Mouse (Mus musculus): ENCODE measurements around the gene Ddit4.

The Ddit4 gene

DNA sequence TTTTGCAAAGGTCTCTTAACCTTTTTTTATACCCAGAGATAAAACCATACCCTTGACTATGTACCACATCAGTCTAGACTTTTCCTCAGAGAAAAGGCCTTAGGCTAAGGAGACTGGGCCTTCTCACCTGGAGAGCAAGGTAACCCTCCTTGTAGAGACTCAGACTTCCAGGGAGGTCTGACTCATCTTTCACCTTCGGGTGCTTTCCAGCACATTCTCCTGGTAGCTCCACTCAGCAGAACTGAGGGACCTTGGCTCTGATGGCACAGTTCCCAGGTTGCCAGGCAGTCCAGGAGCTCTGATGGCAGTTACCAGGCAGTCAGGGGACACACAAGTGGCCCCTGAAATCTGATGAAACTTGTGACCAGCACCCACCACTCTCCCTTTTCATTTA, 2.4 kb downstream of the Ddit4 start:
- DNase-seq (ENCODE audit: low spot score in 2 of 2): no peak

DNA sequence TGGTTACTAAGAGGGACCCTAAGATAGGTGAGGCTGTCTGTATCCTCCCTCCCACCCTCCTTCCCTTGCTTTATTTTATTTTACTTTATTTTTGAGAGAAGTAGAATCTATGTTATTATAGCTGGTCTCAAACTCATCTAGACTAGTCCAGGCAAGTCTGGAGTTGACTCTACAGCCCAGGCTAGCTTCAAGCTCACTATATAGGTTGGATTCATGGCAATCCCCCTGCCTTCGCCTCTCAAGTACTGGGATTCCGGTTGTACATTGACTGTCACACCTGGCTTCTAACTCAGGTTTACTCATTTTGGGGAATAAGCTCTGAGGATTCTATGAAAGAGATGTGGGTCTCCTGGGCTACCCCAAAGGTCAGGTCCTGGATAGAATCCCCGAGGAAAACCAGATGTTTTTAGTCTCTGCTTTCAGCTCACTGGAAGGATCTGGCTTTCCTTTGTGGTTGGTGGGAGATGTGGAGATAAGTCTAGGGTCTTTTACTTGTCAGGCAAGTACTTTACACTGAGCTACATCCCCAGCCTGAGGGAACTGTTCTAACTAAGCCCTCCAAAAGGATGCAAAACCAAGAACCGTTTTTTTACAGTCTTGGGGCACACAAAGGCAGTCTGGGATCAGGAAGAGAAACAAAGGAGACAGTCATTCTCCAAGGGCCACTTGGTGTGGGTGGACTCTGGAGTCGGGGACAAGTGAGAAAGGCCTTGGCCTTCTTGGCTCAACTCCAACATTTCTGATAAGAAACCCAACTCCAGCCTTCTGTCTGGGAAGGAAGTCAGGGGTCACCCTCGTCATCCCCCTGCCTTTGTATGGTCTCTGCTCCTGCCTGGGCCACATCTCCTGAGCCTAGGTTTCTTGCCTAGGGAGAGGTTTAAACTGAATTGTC, 3.0 kb downstream of the Ddit4 start:
- DNase-seq (ENCODE audit: low spot score in 2 of 2): no peak

DNA sequence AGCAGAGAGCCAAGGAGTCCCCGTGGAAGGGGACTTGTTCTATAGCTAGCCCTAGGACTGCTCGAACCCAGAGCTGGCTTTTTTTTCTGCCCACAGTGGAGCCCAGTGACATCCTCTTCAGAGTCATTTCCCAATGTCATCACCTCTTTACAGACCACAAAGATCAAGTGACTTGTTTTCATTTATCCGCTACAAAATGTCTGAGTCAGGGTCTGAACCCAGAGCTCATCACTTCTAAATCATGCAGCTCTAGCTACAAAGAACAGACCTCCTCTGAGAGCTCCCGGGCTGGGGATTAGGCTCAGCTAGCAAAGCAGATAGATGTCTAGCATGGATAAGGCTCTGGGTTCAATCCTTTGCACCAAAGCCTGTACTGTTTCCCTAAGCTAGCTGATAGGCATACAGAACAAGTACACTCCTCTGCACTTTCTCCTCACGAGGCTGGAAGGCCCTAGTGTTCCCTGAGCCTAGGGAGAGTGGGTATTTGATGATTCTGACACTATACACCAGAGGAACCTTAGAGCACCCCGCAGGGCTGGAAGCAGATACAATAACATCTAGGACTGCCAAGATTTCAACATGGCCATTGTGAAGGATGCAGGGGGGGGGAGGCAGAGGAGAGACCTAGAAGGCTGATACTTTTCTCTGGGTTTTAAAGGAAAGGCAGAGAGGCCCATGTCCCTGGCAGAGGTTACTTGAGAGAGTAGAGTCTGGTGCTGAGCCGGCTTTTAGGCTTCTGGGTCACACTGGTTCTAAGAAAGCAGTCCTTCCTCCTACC, 4.1 kb downstream of the Ddit4 start:
- no peak for DNase-seq (ENCODE audit: low spot score in 2 of 2)

DNA sequence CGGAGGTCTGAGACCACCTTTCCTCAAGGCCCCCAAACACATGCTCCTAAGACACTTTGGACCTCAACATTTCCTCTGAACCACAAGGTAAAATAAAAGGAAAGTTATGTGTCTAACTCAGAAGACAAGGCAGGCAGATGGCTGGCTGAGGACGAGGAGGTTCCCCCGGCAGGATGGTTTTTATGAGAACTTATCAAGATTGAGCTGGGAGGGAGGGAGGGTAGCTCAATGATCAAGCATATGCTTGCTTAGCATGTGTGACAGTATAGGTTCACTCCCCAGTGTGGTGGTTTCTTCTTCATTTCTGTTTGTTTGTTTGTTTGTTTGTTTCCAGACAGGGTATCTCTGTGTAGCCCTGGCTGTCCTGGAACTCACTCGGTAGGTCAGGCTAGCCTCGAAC, 5.3 kb downstream of the Ddit4 start:
- no peak for DNase-seq (ENCODE audit: low spot score in 2 of 2)

DNA sequence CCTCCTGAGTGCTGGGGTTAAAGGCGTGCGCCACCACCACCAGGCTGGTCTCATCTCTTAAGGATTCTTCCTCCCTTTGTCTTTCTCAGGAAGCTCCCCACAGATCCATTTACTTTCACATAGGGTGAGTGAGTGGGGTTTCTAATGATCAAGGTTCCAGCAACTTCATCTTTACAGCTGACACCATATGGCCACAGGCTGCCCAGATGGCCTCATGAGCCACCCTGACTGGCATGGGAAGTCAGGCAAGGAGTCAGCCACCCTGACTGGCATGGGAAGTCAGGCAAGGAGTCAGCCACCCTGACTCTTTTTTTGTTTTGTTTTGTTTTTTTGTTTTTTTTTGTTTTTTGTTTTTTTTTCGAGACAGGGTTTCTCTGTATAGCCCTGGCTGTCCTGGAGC, 6.2 kb downstream of the Ddit4 start:
- no peak for DNase-seq (ENCODE audit: low spot score in 2 of 2)

DNA sequence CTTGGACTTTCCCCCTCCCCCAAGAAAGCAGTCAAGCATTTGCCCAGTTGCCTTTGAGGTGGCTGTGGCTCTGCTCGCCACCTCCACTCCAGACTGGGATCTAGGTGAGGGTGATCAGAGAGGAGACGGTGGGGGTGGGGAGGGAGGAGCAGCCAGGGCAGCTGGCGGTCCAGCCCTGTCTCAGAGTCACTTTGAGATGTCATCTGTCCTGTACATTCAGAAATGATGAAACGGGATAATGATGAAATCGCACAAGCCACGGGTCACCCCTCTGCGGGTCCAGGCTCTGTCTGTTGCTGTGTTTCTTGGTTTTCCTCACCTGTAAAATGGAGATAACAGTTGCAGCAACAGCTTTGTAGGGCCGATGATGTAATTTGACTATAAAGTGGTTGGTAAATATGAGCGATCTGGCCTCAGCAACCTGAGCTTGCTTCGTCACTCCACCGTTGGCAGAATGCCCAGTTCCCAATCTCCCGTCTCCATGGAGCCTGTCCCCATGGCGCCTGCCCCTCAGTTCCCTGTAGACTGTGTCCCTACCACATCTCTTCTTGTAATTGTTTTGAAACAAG, 8.1 kb downstream of the Ddit4 start:
- peak; percentile 77 to 78 for DNase-seq (ENCODE audit: low spot score in 2 of 2)

DNA sequence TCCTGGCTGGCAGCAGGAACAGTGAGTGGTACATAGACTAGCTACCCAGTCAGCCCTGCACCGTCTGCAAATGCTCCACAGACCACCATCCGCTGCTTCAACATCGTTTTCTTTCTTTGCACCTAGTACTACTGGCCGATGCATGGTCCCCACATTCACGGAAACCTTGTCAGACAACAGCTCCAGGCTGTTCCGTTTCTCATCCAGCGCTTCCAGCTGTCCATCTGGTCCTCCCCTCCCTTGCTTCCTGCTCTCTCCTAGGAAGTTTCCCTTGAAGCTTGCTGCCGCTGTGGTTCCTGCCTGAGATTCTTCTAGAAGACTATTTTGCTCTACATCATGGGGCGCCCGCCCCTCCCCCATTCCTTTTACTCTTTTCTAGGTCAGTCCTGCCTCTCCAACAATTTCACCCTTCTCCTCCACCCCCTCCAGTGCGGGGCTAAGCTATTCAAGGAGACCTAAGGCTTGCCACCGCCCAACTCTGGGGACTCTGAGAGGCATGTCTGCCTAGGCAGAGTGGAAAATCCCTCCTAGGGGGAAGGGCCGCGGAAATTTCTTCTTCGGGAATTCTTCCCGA, 8.7 kb downstream of the Ddit4 start:
- peak; percentile 71 to 85 for DNase-seq (ENCODE audit: low spot score in 2 of 2)

DNA sequence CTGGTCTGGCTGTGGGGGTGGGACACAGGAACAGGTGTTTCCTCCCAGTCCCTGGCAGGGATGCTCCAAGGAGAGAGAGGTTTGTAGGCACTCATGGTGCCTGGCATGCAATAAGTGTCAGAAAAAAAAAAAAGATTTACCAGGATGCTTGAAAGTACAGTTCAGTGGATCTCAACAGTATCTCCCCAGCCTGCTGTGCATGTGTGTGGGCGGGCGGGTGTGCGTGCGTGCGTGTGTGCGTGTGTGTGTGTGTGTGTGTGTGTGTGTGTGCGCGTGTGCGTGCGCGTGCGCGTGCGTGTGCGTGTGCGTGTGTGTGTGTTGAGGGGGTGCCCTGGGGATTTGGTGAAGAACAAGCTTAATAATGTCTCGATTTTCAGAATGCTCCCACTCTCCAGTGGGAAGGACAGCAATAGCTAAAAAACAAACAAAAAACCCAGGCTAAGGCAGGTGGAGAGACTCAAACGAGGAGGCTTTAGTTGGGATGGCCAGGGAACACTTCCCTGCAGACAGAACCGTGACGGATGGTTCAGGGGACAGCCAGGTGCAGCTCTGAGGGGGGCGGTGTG, 9.3 kb downstream of the Ddit4 start:
- peak in 1 of 2 experiments; percentile 28 for DNase-seq (ENCODE audit: low spot score in 2 of 2)

DNA sequence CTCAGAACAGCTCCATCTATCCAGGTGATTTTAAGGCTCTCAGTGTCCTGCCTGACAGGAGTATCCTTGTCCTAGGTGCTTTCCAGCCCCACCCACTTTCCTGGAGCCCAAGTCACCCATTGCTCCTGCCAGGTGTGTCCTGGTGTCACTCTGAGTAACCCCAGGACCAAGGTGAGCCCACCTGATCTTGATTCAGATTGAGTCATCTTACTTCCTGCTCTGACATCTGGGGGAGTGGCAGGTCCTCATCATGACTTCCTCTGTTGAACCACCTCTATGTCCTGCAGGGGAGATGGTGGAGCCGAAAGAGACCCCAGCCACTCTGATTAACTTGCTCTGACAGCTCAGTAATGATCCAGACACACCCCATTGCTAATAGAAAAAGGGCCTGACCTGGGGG, 12.6 kb downstream of the Ddit4 start:
- no peak for DNase-seq (ENCODE audit: low spot score in 2 of 2)

DNA sequence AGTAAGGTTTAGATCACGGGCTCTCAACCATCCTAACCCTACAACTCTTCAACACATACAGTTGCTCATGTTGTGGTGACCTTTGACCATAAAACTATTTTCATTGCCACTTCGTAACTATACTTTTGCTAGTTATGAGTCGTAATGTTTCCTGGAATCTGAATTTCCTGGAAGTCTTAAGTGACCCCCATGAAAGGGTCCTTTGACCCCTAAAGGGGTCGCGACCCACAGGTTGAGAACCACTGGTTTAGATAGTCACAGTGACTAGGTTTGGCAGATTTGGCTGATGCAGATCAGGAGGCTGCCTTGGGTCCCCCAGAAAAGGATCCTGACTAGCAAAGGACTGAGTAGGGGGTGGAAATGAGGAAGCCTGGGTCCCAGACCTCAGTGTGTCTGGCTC, 13.0 kb downstream of the Ddit4 start:
- no peak for DNase-seq (ENCODE audit: low spot score in 2 of 2)

DNA sequence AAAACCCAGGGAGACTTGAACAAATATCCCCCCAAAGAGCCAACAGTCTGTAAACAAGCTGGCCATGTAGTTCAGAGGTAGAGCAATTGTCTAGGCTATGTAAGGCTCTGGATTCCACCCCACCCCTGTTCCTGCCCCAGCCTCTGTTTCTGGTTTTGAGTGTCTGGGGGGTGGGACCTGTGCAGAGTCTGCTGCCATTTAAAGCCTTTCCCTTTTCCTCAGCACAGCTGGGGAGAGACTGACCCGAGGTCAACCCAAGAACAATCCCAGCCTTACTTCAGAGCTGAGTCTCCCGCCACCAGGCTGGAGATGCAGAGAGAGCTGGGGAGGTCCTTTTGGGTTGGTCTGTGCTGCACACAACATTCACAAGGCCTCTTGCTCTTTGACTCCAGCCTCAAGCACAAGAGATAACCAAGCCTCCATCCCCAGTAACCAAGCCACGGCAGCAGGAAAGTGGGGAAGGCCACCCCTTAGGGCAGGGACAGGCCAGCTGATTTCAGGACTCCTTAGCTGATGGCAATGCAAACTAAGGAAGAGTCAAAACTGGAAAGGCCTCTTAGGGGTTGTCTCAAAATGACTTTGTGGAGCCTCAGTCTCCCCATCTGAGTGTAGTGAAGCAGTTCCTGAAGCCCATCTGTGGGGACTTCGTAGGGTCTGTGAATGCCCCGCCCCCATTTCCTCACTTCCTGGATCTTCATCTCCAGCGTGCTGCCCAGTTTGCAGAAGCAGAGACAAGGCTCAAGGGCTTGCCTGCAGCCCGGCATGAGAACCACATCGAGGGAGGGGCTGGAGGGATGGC, 15.4 kb downstream of the Ddit4 start:
- DNase-seq (ENCODE audit: low spot score in 2 of 2): no peak

DNA sequence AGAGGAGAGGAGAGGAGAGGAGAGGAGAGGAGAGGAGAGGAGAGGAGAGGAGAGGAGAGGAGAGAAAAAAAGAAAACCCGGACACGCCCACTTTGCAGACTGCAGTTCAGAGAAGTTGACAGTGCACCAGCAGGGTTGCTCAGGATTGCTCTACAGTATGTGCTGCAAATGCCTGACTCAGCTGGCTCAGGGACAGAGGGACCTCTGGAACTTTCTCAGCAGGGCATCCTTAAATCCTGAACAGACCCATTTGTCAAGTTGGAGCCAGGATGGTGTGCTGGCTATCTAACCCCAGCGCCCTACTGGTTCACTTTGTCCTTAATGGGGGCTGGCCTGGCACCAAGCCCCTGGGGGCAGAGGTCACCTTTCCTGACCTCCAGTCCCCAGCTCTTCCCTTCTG, 17.6 kb downstream of the Ddit4 start:
- no peak for DNase-seq (ENCODE audit: low spot score in 2 of 2)

DNA sequence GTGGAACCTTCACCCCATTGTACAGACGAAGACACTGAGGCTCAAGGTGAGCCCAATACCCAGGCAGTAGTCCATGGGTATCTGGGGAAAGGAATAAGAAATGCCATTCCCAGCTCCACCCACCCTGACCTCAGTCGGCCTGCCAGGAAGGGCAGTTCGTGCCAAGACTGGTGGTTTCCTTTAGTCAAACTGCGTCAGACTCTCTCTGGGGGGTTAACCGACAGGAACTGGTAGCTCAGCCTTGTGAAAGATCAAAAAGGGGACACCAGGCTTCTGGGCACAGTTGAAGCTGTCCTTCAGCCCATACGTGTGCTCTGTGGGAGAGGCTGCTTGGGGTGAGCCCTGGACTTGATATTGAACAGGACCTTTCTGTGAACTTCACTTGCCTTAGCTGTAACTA, 19.1 kb downstream of the Ddit4 start:
- DNase-seq (ENCODE audit: low spot score in 2 of 2): no peak

DNA sequence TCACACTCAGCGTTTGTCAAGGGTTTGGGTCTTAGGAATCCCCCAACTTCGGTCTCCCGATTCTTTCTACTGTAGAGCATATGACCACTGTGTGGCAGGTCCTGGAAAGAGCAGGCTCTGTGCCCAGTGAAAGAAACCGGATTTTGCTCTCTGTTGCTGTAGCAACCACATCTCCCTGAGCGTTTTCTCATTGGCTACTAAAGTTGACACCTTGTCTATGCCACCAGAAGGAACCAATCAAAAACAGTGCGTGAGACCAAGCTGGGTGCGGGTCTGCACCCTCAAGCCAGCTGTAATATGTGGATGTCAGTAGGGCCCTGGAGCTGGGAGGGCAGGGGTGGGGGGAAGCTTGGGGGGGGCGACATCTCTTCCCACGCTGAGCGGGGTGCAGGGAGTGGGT, 20.6 kb downstream of the Ddit4 start:
- peak in 1 of 2 experiments; percentile 55 for DNase-seq (ENCODE audit: low spot score in 2 of 2)

DNA sequence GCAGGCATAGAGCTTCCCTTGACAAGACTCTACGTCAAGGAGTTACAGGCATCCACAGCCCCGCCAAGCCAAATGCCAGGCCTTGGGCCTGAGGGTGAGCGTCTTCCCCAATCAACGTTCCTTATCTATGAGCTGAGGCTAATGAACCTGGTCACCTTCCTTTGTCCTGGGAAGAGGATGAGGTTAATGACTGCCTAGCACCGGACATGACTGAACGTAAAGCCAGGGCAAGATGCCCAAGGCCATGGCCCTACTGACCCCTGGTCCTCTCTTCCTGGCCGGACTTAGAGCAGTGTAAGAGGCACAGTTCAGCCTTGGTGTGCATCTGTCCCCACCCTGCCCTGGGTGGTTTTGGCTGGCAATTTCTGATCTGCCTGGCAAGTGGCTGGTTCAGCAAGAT, 22.4 kb downstream of the Ddit4 start:
- DNase-seq (ENCODE audit: low spot score in 2 of 2): no peak

DNA sequence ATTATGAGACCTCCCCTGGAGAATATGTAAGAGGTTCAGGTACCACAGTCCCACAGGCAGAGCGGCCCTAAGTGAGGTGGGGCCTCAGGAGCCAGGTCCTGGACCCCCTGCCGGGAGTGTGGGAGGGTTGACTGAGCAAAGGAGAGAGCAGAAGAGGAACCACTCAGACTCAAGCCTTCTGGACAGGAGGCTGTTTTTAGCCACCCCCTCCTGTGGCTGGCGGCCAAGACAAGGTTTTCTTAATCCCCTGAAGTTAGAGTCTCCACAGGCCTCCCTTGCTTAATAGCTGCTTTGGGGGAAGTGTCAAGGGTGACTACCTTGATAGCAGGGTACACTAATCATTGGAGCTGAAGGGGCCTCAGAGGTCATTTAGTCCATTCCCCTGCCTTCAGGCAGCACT, 27.3 kb downstream of the Ddit4 start:
- no peak for DNase-seq (ENCODE audit: low spot score in 2 of 2)

DNA sequence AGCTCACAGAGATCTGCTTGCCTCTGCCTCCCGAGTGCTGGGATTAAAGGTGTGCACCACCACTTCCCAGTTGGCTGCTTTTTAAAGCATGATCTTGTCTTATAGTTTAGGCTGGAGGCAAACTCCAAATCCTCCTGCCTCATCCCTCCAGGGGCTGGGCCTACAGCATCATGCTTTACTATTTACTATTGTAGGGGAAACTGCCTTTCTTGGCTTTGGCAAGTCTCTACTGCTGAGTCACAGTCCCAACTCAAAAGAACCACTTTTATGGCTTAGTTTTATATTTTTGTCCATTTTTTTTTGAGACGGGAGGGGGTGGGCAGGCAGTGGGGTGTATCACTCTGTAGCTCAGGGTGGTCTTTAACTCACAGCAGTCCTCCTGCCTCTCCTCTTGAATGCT, 28.1 kb downstream of the Ddit4 start:
- DNase-seq (ENCODE audit: low spot score in 2 of 2): no peak

DNA sequence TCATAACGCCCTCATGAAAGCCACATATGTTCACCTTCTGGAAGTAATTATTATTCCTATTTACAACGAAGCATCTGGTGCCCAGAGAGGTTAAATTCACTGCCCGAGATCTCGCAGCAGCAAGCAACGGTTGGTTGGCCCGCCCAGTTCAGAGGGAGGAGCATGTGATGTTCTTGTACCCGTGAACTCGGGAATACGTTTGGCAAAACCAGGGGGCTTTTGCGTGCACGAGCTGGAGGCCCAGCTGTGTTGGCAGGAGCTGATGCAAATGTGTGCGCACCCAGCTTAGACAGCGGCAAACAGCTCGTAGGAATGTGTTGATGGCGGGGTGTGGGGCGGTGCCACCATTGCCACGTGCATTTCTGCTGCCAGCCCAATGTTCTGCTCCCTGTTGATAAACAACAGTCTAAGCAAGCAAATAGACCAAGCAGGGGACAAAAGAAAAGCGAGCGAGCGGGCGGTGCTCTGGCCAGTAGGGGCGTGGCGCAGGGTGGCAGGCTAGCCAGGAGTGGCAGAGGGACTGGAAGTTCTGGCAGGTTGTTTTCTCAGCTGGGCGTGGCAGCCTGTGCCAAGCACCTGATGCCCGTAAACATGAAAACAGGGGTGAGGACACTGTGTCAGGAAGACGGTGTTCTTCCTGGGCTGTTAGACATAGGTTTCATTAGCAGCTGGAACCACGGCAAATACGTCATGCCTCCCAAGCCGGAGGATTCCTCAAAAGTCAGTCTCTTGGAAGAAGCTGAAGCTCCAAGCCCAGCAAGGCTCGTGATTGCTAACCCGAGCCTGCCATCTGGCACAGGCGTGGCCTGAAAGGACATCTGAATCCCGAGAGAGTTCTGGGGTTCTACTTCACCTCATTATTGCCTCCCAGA, 30.6 kb downstream of the Ddit4 start:
- peak in 1 of 2 experiments; percentile 51 for DNase-seq (ENCODE audit: low spot score in 2 of 2)

DNA sequence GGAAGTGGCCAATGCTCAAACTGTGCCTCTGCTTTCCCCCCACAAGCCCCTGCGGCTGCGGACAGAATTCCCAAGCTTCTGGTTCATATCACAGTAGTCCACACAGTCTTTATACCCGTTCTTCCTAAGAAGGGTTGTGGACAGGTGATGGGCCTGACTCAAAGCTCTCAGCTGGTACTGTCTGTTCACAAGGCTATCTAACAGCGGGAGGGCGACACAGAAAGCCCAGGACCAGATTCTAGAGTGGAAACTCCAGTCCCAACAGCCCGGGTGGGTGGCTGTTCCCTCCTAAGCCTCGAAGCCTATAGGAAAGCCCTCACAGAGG, 31.2 kb downstream of the Ddit4 start:
- no peak for DNase-seq (ENCODE audit: low spot score in 2 of 2)

DNA sequence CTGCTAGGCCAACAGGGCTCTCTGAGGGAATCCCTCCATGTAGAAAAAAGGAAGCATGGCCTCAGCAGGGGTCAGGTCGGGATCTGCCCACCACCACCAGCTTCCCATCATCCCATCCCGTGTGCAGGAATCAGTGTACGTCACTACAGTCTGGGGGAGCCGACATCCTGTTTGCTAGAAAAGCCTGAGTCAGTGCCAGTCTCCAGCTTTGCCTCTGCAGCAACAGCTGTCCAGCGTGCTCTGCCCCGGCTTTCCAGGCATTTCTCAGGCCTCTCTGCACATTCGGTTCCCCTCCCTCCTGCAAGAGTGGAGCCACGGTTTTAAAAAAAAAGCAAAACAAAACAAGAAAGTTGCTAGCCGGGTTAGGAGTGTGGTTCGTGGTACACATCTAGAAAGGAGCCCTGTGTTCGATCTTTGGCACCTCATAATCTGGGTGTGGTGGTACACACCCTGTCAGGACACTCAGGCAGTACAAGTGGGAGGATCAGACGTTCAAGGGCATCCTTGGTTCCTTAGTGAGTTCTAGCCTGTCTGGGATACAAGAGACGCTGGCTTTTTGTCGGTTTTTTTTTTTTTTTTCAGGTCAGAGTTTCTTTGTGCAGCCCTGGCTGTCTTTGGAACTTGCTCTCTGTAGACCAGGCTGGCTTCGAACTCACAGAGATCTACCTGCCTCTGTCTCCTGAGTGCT, 32.0 kb downstream of the Ddit4 start:
- no peak for DNase-seq (ENCODE audit: low spot score in 2 of 2)
